Mouse (Mus musculus) neutrophil, adult 5-6 weeks (primary cell): ENCODE data around the gene Gnl1. TPM values are rescaled to one million over a fixed set of nuclear protein-coding genes. Genes with fewer than 3 reads are reported as not detected.
"Not testable (repeated sequence)": the region's sequence is repeated elsewhere in the genome, so short reads cannot be mapped to it uniquely, and the experiment has no call there.

Experiments
- ATAC-seq: fragments of 151-379, 151-347 bp; 2 replicates; pipeline ENCODE4 v1.8.0; 2017; ENCODE audit warnings: mild to moderate bottlenecking, moderate TSS enrichment; ENCODE audit not compliant: insufficient number of reproducible peaks, poor library complexity, low FRiP score, severe bottlenecking; ENCODE audit errors: extremely low read depth
- total RNA-seq: library from RNA; stranded (forward); fragments of 200-1000 nt; gene quantifications from 2 replicates; pipeline ENCODE4 v1.2.3, GENCODE M21; 2017

Gene Gnl1
- total RNA-seq, 1 experiment from 2014 or later: 39.3 TPM

GRCm38 (mm10) chr17:36021309-36021708 lies 41.7 kb downstream of the Gnl1 start:
- no peak for ATAC-seq

- no peak for ATAC-seq
These were observed 42.4 kb downstream of the Gnl1 start for GRCm38 (mm10) chr17:36022098-36022497.

DNA sequence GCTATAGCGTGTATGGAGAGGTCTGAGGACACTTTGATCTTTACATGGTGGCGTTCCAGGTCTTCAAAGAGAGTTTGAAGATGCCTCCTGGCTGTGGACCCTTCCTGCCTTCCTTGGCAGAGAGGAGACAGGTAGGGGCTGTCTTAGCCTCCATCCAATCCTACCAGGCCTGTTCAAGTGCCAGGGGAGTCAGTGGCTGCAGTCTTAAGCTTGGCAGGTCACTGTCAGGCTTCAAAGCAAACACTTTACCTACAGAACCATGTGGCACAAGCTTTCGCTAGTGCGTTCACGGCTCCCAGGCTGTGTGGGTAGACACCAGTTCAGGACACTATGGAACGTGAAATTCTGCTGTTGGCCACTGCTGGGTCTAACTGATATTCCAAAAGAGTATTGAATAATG lies 43.3 kb downstream of the Gnl1 start:
- ATAC-seq: no peak

DNA sequence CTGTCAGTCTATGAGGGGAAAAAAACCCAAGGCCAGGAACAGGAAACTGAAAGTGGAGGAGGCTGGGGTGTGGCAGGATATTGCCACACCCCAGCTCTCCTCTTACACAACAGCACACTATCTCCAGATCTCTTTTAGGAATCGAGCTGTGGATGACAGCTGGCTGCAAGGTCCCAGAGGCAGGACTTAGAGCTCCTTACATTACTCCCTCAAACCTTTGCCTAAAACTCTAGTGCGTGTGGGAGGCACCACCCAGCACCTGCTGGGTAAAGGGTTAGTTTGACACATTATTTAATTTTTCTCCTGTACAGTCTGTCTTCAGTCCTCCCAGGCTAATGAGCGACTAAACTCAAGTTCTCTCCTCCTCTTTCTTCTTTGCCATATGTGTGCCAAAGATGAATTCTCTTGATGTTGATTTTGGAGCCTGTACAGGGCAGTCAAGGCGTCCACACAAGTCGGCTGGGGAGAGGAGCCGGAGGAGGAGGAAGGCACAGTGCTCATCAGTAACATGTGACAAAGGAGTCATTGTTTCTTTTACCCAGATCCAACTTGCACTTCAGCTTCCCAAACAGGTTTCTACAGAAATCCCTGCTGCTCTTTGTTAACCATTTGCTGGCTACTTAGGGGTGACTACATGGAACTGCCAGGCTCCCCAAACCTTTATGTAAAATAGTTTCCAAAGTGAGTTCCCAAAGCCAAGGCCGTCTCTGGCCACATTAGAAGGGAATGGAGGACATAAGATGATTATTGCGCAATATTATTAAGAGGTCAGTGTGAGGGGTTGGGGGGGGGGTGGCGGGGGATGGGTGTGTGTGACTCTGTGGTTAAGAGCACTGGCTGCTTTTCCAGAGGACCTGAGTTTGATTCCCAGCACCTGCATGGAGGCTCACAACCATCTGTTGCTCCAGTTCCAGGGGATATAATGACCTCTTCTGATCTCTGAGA lies 44.3 kb downstream of the Gnl1 start:
- ATAC-seq: no peak

DNA sequence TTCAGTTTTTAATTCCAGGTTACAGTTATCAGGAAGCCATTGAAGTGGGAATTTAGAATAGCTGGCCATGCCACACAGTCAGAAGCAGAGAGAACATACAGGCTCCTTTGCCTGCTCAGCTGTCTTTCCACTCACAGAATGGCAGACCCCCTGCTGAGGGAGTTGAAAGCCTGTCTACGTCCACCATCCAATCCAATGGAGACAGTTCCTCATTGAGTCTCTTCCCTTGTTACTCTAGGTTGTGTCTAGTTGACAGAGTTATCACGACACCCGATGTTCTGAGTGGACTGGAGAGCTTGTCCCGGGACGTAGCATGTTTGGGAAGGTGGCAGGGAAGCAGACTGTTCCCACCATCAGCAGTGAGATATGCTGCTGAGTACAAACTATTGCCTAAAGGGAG lies 45.5 kb downstream of the Gnl1 start:
- no peak for ATAC-seq

GRCm38 (mm10) chr17:36025901-36026300 lies 46.2 kb downstream of the Gnl1 start:
- no peak for ATAC-seq

DNA sequence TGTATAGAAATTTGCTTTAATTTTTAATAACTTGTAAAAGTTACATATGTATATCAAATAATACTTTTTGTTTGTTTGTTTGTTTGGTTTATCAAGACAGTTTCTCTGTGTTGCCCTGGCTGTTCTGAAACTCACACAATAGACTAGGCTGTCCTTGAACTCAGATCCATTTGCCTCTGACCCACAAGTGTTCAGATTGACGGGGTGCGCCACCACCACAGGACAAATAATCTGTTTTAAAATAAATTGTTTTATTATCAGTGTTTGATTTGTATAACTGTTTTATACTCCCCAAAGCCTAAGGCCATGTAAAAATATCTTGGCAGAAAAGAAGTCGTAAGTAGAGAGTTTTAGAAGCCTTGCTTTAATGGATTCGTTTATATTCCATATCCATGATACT lies 48.0 kb downstream of the Gnl1 start:
- no peak for ATAC-seq

- no peak for ATAC-seq
These were observed 49.4 kb downstream of the Gnl1 start for GRCm38 (mm10) chr17:36028879-36029619.

- ATAC-seq: not testable (repeated sequence)
These were observed 50.5 kb downstream of the Gnl1 start for GRCm38 (mm10) chr17:36030046-36030702.

- not testable (repeated sequence) for ATAC-seq
These were observed 51.3 kb downstream of the Gnl1 start for GRCm38 (mm10) chr17:36030703-36031582.

GRCm38 (mm10) chr17:36031583-36032331 lies 52.1 kb downstream of the Gnl1 start:
- peak; percentile 77 for ATAC-seq

GRCm38 (mm10) chr17:36032351-36032875 lies 52.8 kb downstream of the Gnl1 start, which contains the start of gene H2-T23:
Gene H2-T23, minus strand, starts transcription at chr17:36032855.
- ATAC-seq: peak; percentile 83

GRCm38 (mm10) chr17:36034524-36034923 lies 54.9 kb downstream of the Gnl1 start:
- ATAC-seq: not testable (repeated sequence)

GRCm38 (mm10) chr17:36035010-36035638 lies 55.5 kb downstream of the Gnl1 start:
- peak; percentile 59 for ATAC-seq

DNA sequence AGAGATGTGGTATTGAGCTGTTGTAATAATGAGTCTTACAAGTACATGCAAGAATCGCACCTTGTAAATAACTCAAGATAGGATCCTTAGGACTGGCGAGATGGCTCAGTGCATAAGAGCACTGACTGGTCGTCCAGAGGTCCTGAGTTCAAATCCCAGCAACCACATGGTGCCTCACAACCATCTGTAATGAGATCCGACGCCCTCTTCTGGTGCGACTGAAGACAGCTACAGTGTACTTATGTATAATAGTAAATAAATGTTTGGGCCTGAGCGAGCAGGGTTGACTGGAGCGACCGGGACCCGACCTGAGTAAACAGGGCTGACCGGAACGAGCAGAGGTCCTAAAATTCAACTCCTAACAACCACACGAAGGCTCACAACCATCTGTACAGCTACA lies 56.5 kb downstream of the Gnl1 start:
- not testable (repeated sequence) for ATAC-seq
